Mouse (Mus musculus) Patski (cell line): ENCODE measurements around the gene Pard3b. TPM values are rescaled to one million over a fixed set of nuclear protein-coding genes. Genes with fewer than 3 reads are reported as not detected.

Experiments
- ATAC-seq: fragments of 100-300 bp; one replicate; pipeline ENCODE4 v1.8.0; 2021
- CTCF ChIA-PET: fragments of 350-600 bp; sonication (Branson Sonifier 250); formaldehyde crosslinking; loops from one replicate; lab custom pipeline; 2022; ENCODE audit warnings: inconsistent platforms; lab: Charles Lee
- POLR2A ChIA-PET: fragments of 350-600 bp; sonication (Branson Sonifier 250); formaldehyde crosslinking; loops from one replicate; lab custom pipeline; 2022; ENCODE audit warnings: antibody characterized with exemption, inconsistent platforms; lab: Charles Lee
- DNase-seq: peaks from one replicate; pipeline ENCODE4 v3.0.0-alpha.2; 2011; ENCODE audit warnings: low read depth, low spot score
- H3K27me3 ChIP-seq: fragments of 371-371 bp; one replicate; pipeline ENCODE4 v1.5.1; 2021
- CTCF ChIP-seq: fragments of 100-300 bp; IDR thresholded peaks from one replicate; pipeline ENCODE4 v1.5.1; 2021
- in situ Hi-C: fragments of 300-500 bp; cut with MboI; formaldehyde crosslinking; loops from 3 replicates; pipeline ENCODE4 v1.11.1; 2018; ENCODE audit warnings: low pct_unique_long_range_greater_than_20kb, mixed read lengths
- polyA plus RNA-seq: library from polyadenylated mRNA; unstranded; gene quantifications from one replicate; pipeline ENCODE4 v1.2.3, GENCODE M21; 2021

Gene Pard3b
- polyA plus RNA-seq, 1 experiment from 2014 or later: 9.1 TPM

GRCm38 (mm10) chr1:62435844-62436243, 797.2 kb downstream of the Pard3b start:
- CTCF ChIA-PET: no interaction called here
- ATAC-seq (no peak), DNase-seq (no peak)
- TF ChIP-seq CTCF: no peak
- in situ Hi-C loops: loop anchor here (25.0 kb wide), 1 partner anchor 251 kb away; no protein-coding TSS in a partner anchor
- POLR2A ChIA-PET: no interaction called here
- H3K27me3 ChIP-seq: no peaks in the 10 kb centered on the region

GRCm38 (mm10) chr1:62436304-62436703, 797.7 kb downstream of the Pard3b start:
- TF ChIP-seq CTCF: no peak
- ATAC-seq: no peak
- ChIA-PET POLR2A (no interaction called here), CTCF (no interaction called here)
- H3K27me3 ChIP-seq: no peaks in the 10 kb centered on the region
- DNase-seq: no peak
- in situ Hi-C loops: loop anchor here (25.0 kb wide), 1 partner anchor 251 kb away; no protein-coding TSS in a partner anchor

GRCm38 (mm10) chr1:62437493-62437892, 798.9 kb downstream of the Pard3b start:
- no peaks in the 10 kb centered on the region for H3K27me3 ChIP-seq
- in situ Hi-C loops: loop anchor here (25.0 kb wide), 1 partner anchor 250 kb away; no protein-coding TSS in a partner anchor
- CTCF ChIA-PET: no interaction called here
- POLR2A ChIA-PET: no interaction called here
- DNase-seq: no peak
- no peak for ATAC-seq
- no peak for TF ChIP-seq CTCF

- no peaks in the 10 kb centered on the region for H3K27me3 ChIP-seq
- in situ Hi-C loops: loop anchor here (25.0 kb wide), 1 partner anchor 243 kb away; no protein-coding TSS in a partner anchor
- CTCF ChIA-PET: no interaction called here
- no peak for DNase-seq
- POLR2A ChIA-PET: no interaction called here
- TF ChIP-seq CTCF: no peak
- ATAC-seq: no peak
Observed at GRCm38 (mm10) chr1:62444406-62444805, 805.8 kb downstream of the Pard3b start.

- in situ Hi-C loops: loop anchor here (25.0 kb wide), 1 partner anchor 240 kb away; no protein-coding TSS in a partner anchor
- ATAC-seq (no peak), DNase-seq (no peak)
- ChIA-PET POLR2A (no interaction called here), CTCF (no interaction called here)
- no peaks in the 10 kb centered on the region for H3K27me3 ChIP-seq
- no peak for TF ChIP-seq CTCF
Observed at GRCm38 (mm10) chr1:62446818-62447217, 808.2 kb downstream of the Pard3b start.

GRCm38 (mm10) chr1:62449193-62449875, 810.7 kb downstream of the Pard3b start:
- DNase-seq: no peak
- no peak for ATAC-seq
- POLR2A ChIA-PET: no interaction called here

GRCm38 (mm10) chr1:62465536-62465935, 826.9 kb downstream of the Pard3b start:
- H3K27me3 ChIP-seq: no peaks in the 10 kb centered on the region
- POLR2A ChIA-PET: no interaction called here
- ATAC-seq (no peak), DNase-seq (no peak)
- TF ChIP-seq CTCF: no peak
- CTCF ChIA-PET: no interaction called here
- in situ Hi-C loops: no loop called here

More at GRCm38 (mm10) chr1:62449193-62449875, 810.7 kb downstream of the Pard3b start:
- CTCF ChIA-PET: no interaction called here
- no peak for TF ChIP-seq CTCF
- in situ Hi-C loops: loop anchor here (25.0 kb wide), 1 partner anchor 238 kb away; no protein-coding TSS in a partner anchor
- H3K27me3 ChIP-seq: no peaks in the 10 kb centered on the region

- in situ Hi-C loops: no loop called here
- ATAC-seq (peak; percentile 71), DNase-seq (no peak)
- no peak for TF ChIP-seq CTCF
- H3K27me3 ChIP-seq: no peaks in the 10 kb centered on the region
- ChIA-PET POLR2A (no interaction called here), CTCF (no interaction called here)
Observed at GRCm38 (mm10) chr1:62466544-62466943, 827.9 kb downstream of the Pard3b start.

GRCm38 (mm10) chr1:62483059-62483458, 844.4 kb downstream of the Pard3b start:
- H3K27me3 ChIP-seq: no peaks in the 10 kb centered on the region
- ChIA-PET POLR2A (no interaction called here), CTCF (no interaction called here)
- ATAC-seq: no peak
- no peak for DNase-seq
- in situ Hi-C loops: no loop called here
- no peak for TF ChIP-seq CTCF

GRCm38 (mm10) chr1:62488871-62489270, 850.2 kb downstream of the Pard3b start:
- no peak for TF ChIP-seq CTCF
- CTCF ChIA-PET: interaction anchor here (1.5 kb wide), 1 partner anchor 10 kb away, joined by 3 read pairs; no protein-coding TSS in a partner anchor
- ATAC-seq: no peak

GRCm38 (mm10) chr1:62499146-62499545, 860.5 kb downstream of the Pard3b start:
- in situ Hi-C loops: no loop called here
- no peak for TF ChIP-seq CTCF
- no peak for ATAC-seq
- no peaks in the 10 kb centered on the region for H3K27me3 ChIP-seq
- no peak for DNase-seq
- CTCF ChIA-PET: no interaction called here
- POLR2A ChIA-PET: no interaction called here

More at GRCm38 (mm10) chr1:62488871-62489270, 850.2 kb downstream of the Pard3b start:
- in situ Hi-C loops: no loop called here
- POLR2A ChIA-PET: no interaction called here
- no peaks in the 10 kb centered on the region for H3K27me3 ChIP-seq
- DNase-seq: no peak
